Mouse (Mus musculus) c-Kit-positive CD71-negative TER-119-negative erythroid progenitor cells, embryonic 14.5 days (primary cell): ENCODE data around the gene Lao1.

Source experiments
- DNase-seq: peaks from one replicate; pipeline ENCODE4 v3.0.0-alpha.2; 2013; ENCODE audit warnings: low read depth

The Lao1 gene

GRCm38 (mm10) chr4:119015557-119015956 lies 54.2 kb downstream of the Lao1 start:
- DNase-seq: no peak

DNA sequence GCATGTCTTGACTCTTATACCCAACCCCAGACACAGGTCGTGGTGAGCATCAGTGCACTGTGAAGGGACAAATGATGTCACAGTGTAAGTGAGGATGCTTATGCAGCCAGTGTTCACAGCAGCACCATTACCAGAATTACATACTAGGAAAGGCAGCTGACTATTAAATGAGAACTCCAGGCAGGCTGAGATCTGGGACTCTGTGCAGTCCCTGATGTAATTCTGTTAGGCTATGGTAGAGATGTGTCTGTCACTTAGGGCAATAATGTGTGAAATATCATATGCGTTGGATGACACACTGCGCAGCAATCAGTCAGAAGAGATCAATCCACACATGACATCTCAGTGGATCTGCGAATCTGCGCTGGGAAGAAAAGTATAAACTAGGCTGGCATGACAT lies 55.7 kb downstream of the Lao1 start:
- DNase-seq: no peak
